Mouse (Mus musculus) CH12.LX (cell line): ENCODE data around the gene Il1rap. TPM values are rescaled to one million over a fixed set of nuclear protein-coding genes. Genes with fewer than 3 reads are reported as not detected.

Source experiments
- DNase-seq: peaks from one replicate; pipeline ENCODE4 v3.0.0-alpha.2; 2013; ENCODE audit errors: extremely low read depth
- H3K27ac ChIP-seq: 2 replicates; pipeline ENCODE4 v1.5.1; 2012; ENCODE audit warnings: low read depth, mild to moderate bottlenecking, control low read depth, moderate library complexity; ENCODE audit not compliant: insufficient read depth
- H3K27me3 ChIP-seq: replicated peaks from 2 replicates; pipeline ENCODE3; 2012; ENCODE audit warnings: inconsistent platforms
- H3K36me3 ChIP-seq, 2 experiments: replicated peaks in 1 of 2; 2 replicates each; pipeline versions ENCODE3 to v1.6.1; 2012; ENCODE audit warnings: inconsistent platforms in 1 of 2, low read length in 1 of 2, mild to moderate bottlenecking in 1 of 2, mixed read lengths in 1 of 2, moderate library complexity in 1 of 2; ENCODE audit not compliant: control insufficient read depth in 1 of 2, insufficient read depth in 1 of 2
- H3K4me1 ChIP-seq, 2 experiments: 2 replicates each; pipeline ENCODE4 v1.6.1; 2012; ENCODE audit warnings: inconsistent platforms in 1 of 2, moderate library complexity in 1 of 2; ENCODE audit not compliant: insufficient read depth in 2 of 2, control insufficient read depth in 1 of 2
- H3K4me2 ChIP-seq: 2 replicates; pipeline ENCODE4 v1.6.1; 2012; ENCODE audit warnings: low read depth, mild to moderate bottlenecking, control low read depth; ENCODE audit not compliant: poor library complexity, insufficient read depth, severe bottlenecking
- H3K4me3 ChIP-seq, 3 experiments: fragments of 150-350 bp in 1 of 3; sonication (generic) in 1 of 3; replicated peaks in 1 of 3; 2 replicates each; pipeline versions ENCODE3 to v1.5.1; 2011 to 2012; ENCODE audit warnings: low read depth in 2 of 3, low read length in 2 of 3, mild to moderate bottlenecking in 2 of 3, moderate library complexity in 2 of 3, control low read depth in 1 of 3, improper control_type of control experiment in 1 of 3, inconsistent platforms in 1 of 3, mixed read lengths in 1 of 3; ENCODE audit not compliant: poor library complexity in 1 of 3
- H3K79me2 ChIP-seq: replicated peaks from 2 replicates; pipeline ENCODE4 v1.6.1; 2012; ENCODE audit warnings: mild to moderate bottlenecking, moderate library complexity; ENCODE audit not compliant: control insufficient read depth, poor library complexity, insufficient read depth, severe bottlenecking; ENCODE audit errors: extremely low read depth
- H3K9ac ChIP-seq: 2 replicates; pipeline ENCODE4 v1.6.1; 2012; ENCODE audit warnings: low read depth, mild to moderate bottlenecking, control low read depth, moderate library complexity; ENCODE audit not compliant: insufficient read depth
- H3K9me3 ChIP-seq: replicated peaks from 2 replicates; pipeline ENCODE3; 2012; ENCODE audit warnings: low read length, inconsistent platforms, mixed read lengths
- CHD1 ChIP-seq: IDR thresholded peaks from 2 replicates; pipeline ENCODE4 v1.6.1; 2012; ENCODE audit warnings: low read depth, low read length, improper control_type of control experiment, inconsistent platforms
- E2F4 ChIP-seq: IDR thresholded peaks from 2 replicates; pipeline ENCODE4 v1.6.1; 2011; ENCODE audit warnings: low read depth, low read length, improper control_type of control experiment; ENCODE audit not compliant: insufficient replicate concordance
- ELF1 ChIP-seq: IDR thresholded peaks from 2 replicates; pipeline ENCODE4 v1.6.1; 2014; ENCODE audit warnings: low read depth, mild to moderate bottlenecking, inconsistent platforms, low read length, improper control_type of control experiment
- EP300 ChIP-seq: IDR thresholded peaks from 2 replicates; pipeline ENCODE4 v1.6.1; 2011; ENCODE audit warnings: low read length, improper control_type of control experiment
- GABPA ChIP-seq: IDR thresholded peaks from 2 replicates; pipeline ENCODE4 v1.6.1; 2012; ENCODE audit warnings: low read depth, low read length, improper control_type of control experiment, inconsistent platforms; ENCODE audit not compliant: insufficient replicate concordance
- IRF4 ChIP-seq: IDR thresholded peaks from 2 replicates; pipeline ENCODE4 v1.6.1; 2014; ENCODE audit warnings: low read depth, mild to moderate bottlenecking, inconsistent platforms, low read length, improper control_type of control experiment
- MAZ ChIP-seq: IDR thresholded peaks from 2 replicates; pipeline ENCODE4 v1.6.1; 2012; ENCODE audit warnings: low read depth, mild to moderate bottlenecking, inconsistent platforms, low read length, improper control_type of control experiment, moderate library complexity
- MEF2A ChIP-seq: IDR thresholded peaks from 2 replicates; pipeline ENCODE4 v1.6.1; 2014; ENCODE audit warnings: low read depth, mild to moderate bottlenecking, inconsistent platforms, low read length, improper control_type of control experiment, borderline replicate concordance
- MYC ChIP-seq: IDR thresholded peaks from 2 replicates; pipeline ENCODE4 v1.6.1; 2011; ENCODE audit warnings: low read depth, mild to moderate bottlenecking, improper control_type of control experiment, low read length
- NELFE ChIP-seq: IDR thresholded peaks from 2 replicates; pipeline ENCODE4 v1.6.1; 2011; ENCODE audit warnings: low read depth, low read length, improper control_type of control experiment
- PAX5 ChIP-seq: IDR thresholded peaks from 2 replicates; pipeline ENCODE4 v1.6.1; 2012; ENCODE audit warnings: low read length, inconsistent platforms, mixed read lengths
- RAD21 ChIP-seq: IDR thresholded peaks from 2 replicates; pipeline ENCODE4 v1.6.1; 2011; ENCODE audit warnings: low read depth, mild to moderate bottlenecking, low read length, improper control_type of control experiment, moderate library complexity
- RCOR1 ChIP-seq: conservative IDR thresholded peaks from 2 replicates; pipeline ENCODE4 v1.6.1; 2012; ENCODE audit warnings: low read depth, mild to moderate bottlenecking, inconsistent platforms, low read length, improper control_type of control experiment
- SIN3A ChIP-seq: IDR thresholded peaks from 2 replicates; pipeline ENCODE4 v1.6.1; 2012; ENCODE audit warnings: low read length, improper control_type of control experiment, inconsistent platforms
- TBP ChIP-seq: conservative IDR thresholded peaks from 2 replicates; pipeline ENCODE4 v1.6.1; 2011; ENCODE audit warnings: low read depth, low read length, improper control_type of control experiment
- TCF12 ChIP-seq: IDR thresholded peaks from 2 replicates; pipeline ENCODE4 v1.6.1; 2014; ENCODE audit warnings: low read depth, mild to moderate bottlenecking, inconsistent platforms, low read length, improper control_type of control experiment
- UBTF ChIP-seq: IDR thresholded peaks from 2 replicates; pipeline ENCODE4 v1.6.1; 2012; ENCODE audit warnings: low read depth, mild to moderate bottlenecking, inconsistent platforms, low read length, improper control_type of control experiment, moderate library complexity
- USF1 ChIP-seq: IDR thresholded peaks from 2 replicates; pipeline ENCODE4 v1.6.1; 2014; ENCODE audit warnings: low read depth, mild to moderate bottlenecking, inconsistent platforms, low read length, improper control_type of control experiment
- USF2 ChIP-seq: conservative IDR thresholded peaks from 2 replicates; pipeline ENCODE4 v1.6.1; 2011; ENCODE audit warnings: low read depth, low read length, improper control_type of control experiment
- dilution Hi-C: fragments of 300-500 bp; cut with MboI; formaldehyde crosslinking; loops from 2 replicates; pipeline ENCODE4 v1.14.3; 2020; ENCODE audit warnings: low sequenced_read_pairs; ENCODE audit not compliant: extremely low pct_unique_long_range_greater_than_20kb, extremely low pct_ligation_motif_present
- in situ Hi-C: fragments of 300-500 bp; cut with MboI; formaldehyde crosslinking; loops from 3 replicates; pipeline ENCODE4 v1.14.3; 2019; ENCODE audit warnings: low sequenced_read_pairs, low pct_ligation_motif_present, low pct_unique_long_range_greater_than_20kb, mixed read lengths
- polyA plus RNA-seq: library from polyadenylated mRNA; unstranded; fragments of >175 nt; gene quantifications from 2 replicates; pipeline ENCODE4 v1.2.1, GENCODE M21; 2012; ENCODE audit warnings: low read depth; ENCODE audit not compliant: insufficient read length
- total RNA-seq, 2 experiments: library from RNA; depleted of rRNA; stranded (reverse); fragments of 300-350 nt in 1 of 2; fragments of >200 nt in 1 of 2; gene quantifications; 2 replicates each; pipeline ENCODE4 v1.2.3; 2012 to 2014

The Il1rap gene
- total and polyA plus RNA-seq, 3 experiments = 4.1 to 15.0 (median 9.4) TPM

DNA sequence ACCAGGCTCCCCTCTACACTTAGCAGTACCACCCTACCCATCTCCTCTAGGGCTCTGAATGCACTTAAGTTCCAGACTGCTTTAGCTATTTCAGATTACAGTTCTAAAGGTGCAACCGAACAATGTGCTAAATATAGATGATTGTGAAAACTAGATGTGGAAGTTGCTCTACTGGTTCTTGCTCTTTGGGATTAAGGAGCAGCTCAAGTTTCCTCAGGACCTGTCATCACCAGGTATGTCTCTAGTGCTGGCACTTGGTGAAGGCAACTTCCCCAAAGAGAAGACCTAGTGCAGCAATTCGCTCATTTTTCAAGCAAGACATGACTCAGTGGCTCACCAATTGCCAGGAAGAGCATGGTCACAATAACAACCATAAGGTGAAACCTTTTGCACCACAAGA is 9.7 kb upstream of the Il1rap start:
- H3K27ac ChIP-seq = no peak overlapping the region
- TF ChIP-seq MAZ (no peak), USF1 (no peak), MEF2A (no peak), TCF12 (no peak), UBTF (no peak), EP300 (no peak), E2F4 (no peak), SIN3A (no peak), ELF1 (no peak), USF2 (no peak), RCOR1 (no peak), RAD21 (no peak), TBP (no peak), NELFE (no peak), MYC (no peak), PAX5 (no peak)
- no peaks in the 10 kb centered on the region for H3K9me3 ChIP-seq
- no peak overlapping the region for H3K4me2 ChIP-seq
- H3K4me1 ChIP-seq = no peaks in the 10 kb centered on the region
- in situ Hi-C loops (no loop called here), dilution Hi-C loops (no loop called here)
- H3K79me2 ChIP-seq = no peaks in the 10 kb centered on the region
- DNase-seq = no peak
- H3K36me3 ChIP-seq = no peaks in the 10 kb centered on the region
- no peaks in the 10 kb centered on the region for H3K27me3 ChIP-seq
- H3K4me3 ChIP-seq = no peak overlapping the region
- no peak overlapping the region for H3K9ac ChIP-seq

DNA sequence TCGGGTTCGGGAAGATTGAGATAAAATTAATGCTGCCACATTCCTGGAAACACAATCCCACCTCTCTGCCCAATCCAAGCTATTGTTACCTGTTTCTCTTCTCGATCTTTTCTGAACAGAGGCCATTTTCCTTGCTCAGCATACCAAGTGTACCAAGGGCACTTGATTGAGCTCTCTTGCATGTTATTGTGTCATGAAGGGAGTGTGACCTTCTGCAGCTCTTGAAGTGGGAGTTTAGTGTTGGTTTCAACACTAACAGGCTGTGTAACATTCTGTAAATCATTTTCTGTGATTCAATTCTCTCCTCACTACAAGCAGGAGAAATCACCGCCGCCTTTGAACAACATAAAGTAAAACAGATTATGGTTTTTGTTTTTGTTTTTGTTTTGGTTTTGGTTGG is 7.3 kb upstream of the Il1rap start:
- Histone ChIP-seq H3K4me1 (no peaks in the 10 kb centered on the region), H3K4me3 (no peak overlapping the region), H3K4me2 (no peak overlapping the region), H3K9ac (no peak overlapping the region), H3K36me3 (no peaks in the 10 kb centered on the region), H3K27ac (no peak overlapping the region), H3K79me2 (no peaks in the 10 kb centered on the region), H3K27me3 (no peaks in the 10 kb centered on the region), H3K9me3 (no peaks in the 10 kb centered on the region)
- dilution Hi-C loops = no loop called here
- TF ChIP-seq GABPA (no peak), IRF4 (no peak), CHD1 (no peak)
- DNase-seq = no peak
- in situ Hi-C loops = no loop called here
